Mouse (Mus musculus) spleen, embryonic (tissue): ENCODE measurements around the gene Rnf38.

Source experiments
- CTCF ChIA-PET: fragments of 350-600 bp; sonication (Branson Sonifier 250); formaldehyde crosslinking; loops from one replicate; lab custom pipeline; 2022; lab: Charles Lee

Rnf38 gene

DNA sequence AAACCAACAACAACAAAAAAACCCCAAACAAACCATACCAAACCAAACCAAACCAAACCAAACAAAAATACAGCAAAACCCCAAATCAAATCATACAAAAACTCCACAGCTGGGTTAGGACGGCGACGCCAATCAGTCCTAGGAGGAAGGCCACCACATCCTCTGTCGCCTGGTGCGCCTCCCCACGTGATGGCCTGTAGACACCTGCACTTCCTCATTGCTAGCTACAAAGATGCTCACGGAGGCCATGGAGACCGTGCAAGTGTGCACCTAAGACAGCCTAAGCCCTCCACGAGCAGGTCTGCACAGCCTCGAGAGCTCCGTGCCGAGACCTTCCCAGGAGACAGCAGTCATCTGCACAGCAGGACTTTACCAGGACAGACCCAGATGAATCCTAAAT is 106.8 kb downstream of the Rnf38 start:
- CTCF ChIA-PET = no interaction called here

DNA sequence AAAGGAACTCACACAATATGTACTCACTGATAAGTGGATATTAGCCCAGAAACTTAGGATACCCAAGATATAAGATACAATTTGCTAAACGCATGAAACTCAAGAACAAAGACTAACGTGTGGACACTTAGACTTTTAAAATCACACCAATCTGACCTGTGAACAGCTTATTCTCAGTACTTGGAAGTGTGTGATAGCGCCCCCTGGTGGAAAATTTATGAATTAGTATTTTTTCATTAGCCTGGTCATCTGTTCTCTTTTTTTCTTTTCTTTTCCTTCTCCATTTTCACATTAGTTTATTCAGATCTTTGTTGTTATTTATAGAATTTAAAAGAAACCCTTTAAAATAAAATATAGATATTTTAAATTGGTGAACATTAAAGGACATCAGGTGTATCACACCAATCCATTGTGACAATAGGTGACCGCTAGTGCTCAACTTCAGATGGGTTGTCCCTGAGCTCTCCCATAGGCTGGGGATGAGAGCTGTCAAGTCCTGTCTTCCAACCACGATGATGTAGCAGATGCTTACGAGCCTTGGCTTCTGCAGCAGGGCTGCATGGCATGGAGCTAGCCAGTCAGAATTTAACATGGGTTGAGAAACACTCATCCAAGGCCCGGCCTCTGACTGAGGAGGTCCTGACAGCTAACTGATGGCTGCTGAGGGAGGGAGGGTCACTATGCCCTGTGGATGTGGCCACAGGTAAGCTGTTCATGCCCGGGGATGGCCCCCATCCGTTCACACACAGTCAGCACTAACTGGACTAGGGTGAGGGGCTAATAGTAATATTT is 114.0 kb downstream of the Rnf38 start:
- CTCF ChIA-PET = interaction anchor here (0.7 to 2.0 kb wide), 3 partner anchors 13 to 54 kb away, joined by 4 to 9 read pairs (median 4); no protein-coding TSS in a partner anchor

DNA sequence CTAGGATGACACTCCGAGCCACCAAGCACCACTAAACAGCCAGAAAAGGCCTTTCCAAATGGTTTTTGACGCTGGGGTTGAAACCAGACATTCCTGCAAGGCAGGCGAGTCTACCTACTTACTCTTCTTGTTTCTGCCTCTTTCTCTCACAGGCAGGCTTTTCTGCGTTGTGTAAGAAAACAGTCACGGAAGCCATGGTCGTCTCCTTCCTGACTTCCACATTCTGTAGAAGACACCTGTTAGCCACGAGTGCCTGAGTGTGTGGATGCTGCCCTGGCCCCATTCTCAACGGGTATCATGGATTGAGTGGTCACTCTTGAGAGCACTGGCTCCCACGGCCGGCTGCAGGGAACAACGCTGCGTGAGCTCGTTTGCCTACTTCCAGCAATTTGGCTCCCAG is 118.5 kb downstream of the Rnf38 start:
- CTCF ChIA-PET = no interaction called here

DNA sequence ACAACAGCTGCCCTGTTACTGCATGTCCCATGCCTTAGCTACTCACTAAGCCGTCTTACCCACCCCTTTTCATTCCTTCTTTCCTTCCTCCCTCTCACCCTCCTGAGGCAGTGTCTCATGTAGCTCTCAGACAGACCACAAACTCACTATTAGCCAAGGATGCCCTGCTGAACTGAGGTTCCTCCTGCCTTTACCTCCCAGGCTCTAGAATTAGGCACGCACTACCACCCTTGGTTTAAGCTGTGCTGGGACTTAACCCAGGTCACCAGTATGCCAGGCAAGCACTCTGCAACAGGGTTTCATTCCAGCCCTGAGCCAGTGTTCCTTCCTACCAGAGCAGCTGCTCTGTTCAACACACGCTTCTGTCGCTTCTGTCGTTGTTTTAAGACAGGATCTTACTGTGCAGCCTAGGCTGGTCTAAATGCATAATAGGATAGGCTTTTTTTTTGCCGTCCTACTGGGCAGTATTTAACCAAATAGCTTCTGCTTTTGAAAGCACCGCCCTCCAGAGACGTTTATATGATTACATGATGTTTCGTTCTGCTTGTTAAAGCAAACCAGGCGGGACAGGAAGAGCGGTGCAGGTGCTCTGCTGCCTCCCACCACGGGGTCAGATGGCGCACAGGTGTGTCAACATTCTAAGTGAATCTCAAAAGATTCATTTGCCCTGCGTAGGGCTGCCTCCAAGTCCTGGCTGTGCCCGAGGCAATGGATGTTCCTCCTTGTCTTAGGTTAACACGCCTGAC is 120.0 kb downstream of the Rnf38 start:
- CTCF ChIA-PET = interaction anchor here (0.6 kb wide), 1 partner anchor 11 kb away, joined by 7 read pairs; no protein-coding TSS in a partner anchor

DNA sequence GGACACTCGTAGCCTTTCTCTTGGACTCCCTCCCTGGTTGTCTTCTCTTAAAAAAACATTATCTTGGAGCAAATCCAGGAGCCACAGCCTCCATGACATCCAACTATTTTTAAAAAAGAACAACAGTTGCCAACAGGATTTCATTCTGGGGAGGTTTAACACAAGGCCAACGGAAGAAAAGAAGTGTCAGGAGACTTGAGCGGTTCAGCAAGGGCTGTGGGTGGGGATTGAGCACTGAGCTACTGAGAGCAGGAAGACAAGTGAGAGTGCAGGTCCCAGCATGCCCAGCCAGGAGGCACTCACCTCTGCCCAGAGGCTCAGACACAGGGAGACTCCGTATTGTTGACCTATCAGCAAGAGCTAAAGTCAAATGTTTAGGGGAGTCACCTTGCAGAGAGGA is 120.8 kb downstream of the Rnf38 start:
- CTCF ChIA-PET = no interaction called here

DNA sequence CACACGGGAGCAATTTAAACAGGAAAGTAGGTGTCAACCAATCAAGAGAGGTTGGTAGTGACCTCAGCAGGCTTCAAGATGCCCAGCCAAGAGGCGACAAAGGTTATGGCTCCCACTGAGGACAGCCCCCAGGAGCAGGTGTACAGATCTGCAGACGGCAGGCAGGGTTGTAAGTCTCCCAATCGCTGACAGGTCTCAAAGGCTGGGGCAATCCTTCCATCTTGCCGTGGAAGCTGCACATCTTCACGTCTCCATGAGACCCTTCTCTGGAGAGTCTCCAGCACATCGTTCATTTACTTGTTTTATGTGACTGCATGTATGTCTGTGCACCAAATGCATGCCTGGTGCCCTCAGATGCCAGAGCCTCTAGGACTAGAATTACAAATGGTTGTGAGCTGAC is 122.8 kb downstream of the Rnf38 start:
- CTCF ChIA-PET = no interaction called here

DNA sequence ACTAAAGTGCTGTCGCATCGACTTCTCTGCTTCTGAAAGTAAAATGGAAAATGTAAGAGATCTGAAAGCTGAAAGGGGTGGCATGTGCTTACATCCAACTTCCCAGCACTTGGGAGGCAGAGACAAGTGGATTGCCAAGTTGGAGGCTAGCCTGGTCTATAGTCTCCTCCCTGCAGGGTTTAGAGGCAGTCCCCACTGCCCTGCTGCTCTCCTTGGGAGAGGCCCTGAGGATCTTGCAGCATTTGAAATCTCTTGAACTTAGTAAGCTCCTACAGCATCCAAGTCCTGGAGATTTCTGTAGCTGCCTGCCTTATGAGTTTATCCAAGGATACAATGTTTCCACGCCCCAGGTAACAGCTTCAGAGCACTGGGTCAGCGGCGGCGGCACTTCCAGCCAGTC is 125.3 kb downstream of the Rnf38 start:
- CTCF ChIA-PET = interaction anchor here (0.6 kb wide), 1 partner anchor 82 kb away, joined by 3 read pairs; no protein-coding TSS in a partner anchor

DNA sequence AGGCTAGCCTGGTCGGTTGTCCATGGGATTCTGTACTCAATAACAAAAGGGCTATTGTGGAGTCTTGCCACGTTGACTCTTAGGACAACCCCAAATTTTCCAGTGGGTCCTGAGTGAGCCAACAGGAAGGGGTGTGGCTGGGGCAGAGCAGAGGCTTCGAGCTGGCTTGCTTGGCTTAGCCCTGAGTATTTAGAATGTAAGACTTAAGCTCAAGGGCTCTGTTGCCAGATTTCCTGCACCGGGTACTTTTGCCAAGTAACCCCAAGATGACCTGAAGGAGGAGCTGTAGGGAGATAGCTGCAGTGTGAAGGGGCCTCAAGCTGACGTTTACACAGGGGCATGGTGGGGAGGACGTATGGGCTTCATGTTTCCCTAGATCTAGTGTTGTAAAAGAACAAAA is 126.2 kb downstream of the Rnf38 start:
- CTCF ChIA-PET = interaction anchor here (0.8 to 1.5 kb wide), 3 partner anchors 10 to 41 kb away, joined by 3 to 4 read pairs (median 3); no protein-coding TSS in a partner anchor

DNA sequence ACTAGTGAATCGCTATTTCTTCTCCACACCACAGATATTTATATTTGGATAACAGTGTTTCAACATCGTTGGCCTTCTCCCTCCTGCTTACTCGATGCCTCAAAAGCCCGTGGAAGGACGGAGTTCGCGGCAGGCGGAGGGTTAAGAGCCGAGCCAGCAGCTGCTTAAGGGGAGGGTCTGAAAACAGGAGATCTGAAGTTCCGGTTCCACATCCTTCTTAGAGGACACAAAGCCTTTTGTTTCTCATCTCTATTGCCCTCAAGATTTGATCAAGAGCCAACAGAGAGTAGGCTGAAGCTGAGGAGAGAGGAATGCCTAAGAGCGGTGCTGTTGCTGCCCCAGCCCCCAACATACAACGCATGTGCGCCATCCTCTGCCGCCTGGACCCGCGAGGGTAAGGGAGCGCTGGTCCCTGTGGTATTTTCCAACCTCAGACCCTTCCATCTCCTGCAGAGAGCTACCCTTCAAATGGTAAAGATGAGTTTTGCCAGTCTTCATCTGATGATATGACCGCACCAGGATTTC is 127.2 kb downstream of the Rnf38 start:
- CTCF ChIA-PET = interaction anchor here (0.8 to 1.5 kb wide), 3 partner anchors 9 to 40 kb away, joined by 3 to 4 read pairs (median 3); no protein-coding TSS in a partner anchor

DNA sequence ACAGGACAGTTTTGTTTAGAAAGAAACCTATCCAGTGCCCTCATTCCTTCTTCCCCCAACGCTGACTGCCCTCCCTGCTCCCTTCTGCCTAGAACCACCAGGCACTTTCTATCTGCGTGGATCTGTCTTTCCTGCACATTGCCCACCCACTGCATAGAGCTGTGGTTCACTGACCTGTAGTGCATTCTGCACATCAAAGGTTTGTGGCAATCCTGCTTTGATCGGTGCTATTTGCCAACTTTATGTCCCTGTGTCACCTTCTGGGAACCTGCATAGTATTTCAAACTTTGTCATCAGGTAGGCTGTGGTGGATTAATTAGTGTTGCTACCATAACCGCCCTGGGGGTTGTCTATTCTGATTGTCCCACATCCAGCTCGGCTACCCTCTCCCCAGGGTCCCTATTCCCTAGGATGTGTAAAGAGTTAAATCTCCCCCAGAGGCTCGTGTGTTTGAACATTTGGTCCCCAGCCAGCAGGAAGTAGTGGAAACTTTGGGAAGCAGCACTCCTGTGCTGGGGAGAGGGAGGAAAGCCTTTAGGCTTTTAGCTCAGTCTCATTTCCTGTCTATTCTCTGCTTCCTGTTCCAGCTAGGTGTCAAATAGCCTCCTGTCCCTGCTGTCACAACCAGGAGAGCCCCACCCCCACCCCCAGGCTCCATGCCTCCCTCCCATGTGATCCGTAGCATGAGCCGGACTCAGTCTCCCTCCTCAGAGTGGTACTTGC is 129.2 kb downstream of the Rnf38 start:
- CTCF ChIA-PET = interaction anchor here (0.5 kb wide), 1 partner anchor 20 kb away, joined by 9 read pairs; no protein-coding TSS in a partner anchor

DNA sequence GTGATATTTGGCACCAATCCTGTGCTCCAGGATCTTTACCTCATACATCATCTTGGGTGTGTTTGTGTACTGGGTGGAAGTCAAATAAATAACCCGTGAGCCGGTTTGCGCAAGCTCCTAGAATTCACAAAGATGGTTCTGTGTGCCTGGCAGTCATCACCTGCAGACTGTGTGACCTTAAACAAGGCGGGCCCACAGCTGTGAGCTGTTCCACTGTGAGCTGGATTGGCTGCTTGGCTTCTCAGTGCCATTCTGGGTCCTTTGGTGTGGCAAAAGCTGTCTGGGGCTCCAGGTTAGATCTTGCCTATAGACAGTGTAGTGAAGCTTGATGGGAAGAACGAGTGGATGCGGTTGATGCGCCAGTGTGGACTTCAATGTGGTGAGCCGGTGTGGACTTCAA is 130.0 kb downstream of the Rnf38 start:
- CTCF ChIA-PET = no interaction called here

DNA sequence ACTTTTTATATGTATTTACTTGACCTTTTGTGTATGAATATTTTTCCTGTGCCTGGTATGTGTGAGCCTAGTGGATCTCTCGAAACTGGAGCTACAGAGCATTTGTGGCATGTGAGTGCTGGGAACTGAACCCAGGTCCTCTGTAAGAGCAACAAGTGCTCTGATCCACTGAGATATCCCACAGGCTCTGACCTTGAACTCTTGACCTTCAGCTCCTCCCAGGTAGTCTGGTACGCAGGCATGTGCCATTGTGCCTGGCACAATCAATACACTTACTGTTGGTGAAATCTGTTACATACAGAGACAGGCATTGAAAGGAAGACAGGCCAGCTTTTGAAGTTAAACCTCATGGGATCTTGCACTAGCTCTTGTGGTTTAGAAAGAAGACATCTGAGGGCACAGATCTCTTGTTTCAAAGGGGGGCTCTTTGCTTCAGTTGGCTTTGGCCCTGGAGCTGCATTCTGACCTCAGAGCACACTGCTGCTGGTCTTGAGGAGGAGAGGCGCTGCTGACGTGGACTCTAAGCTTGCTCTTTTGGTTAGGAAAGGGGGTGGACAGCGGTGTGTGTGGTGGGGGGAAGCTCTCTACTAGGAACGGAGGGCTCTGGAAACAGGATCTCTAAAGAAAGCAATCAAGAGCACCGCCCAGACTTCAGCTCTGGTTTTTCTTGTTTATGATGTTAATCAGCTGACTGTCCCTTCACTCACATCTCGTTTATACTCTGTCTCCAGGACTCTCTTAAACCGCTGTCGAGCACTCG is 135.8 kb downstream of the Rnf38 start:
- CTCF ChIA-PET = interaction anchor here (0.9 kb wide), 1 partner anchor 9 kb away, joined by 3 read pairs; no protein-coding TSS in a partner anchor

DNA sequence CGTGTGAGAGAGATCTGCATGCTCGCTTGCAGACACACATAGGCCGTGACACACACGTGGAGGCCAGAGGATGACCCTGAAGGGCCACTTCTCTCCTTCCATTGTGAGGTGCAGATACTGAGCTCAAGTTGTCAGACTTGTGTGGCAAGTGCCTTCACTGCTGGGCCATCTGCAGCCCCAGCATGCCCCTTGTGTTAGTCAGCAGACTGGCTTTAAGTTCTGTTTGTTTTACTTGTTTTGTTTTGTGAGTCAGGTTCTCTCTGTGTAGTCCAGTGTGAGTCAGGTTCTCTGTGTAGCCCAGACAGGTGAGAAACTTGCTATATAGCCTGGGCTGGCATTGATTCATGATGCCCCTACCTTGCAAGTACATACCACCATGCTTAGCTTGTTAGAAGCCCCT is 139.1 kb downstream of the Rnf38 start:
- CTCF ChIA-PET = no interaction called here

DNA sequence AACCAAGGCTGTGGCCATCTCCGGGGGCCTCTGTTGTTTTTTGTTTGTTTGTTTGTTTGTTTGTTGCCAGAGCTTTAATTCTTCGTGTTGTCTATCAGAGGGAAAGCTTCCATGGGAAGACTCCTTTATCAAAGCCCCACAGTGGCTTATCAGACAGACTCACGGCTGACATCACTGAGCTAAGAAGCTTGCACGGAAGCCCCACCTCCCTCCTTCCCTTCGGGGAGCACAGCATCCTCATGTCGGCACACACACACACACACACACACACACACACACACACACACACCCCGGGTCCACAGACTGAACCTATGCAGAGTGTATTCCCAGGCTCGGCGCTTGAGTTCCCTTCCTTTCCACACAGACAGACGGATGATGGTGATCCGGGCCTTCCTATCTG is 141.2 kb downstream of the Rnf38 start:
- CTCF ChIA-PET = no interaction called here

DNA sequence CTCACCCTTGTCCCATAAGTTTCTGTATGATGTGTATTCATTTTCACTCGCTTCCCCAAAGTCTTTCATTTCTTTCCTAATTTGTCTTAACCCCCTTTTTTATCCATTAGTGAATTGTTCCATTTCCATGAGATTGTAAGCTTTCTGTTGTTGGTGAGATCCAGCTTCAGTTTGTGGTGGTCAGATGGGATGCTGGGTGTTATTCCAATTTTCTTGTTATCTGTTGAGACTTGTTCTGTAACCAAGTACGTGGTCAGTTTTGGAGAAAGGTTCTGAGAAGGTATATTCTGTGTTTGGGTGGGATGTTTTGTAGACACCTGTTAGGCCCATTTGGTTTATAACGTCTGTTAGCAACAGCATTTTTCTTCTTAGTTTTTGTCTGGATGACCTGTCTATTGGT is 148.0 kb downstream of the Rnf38 start:
- CTCF ChIA-PET = no interaction called here

DNA sequence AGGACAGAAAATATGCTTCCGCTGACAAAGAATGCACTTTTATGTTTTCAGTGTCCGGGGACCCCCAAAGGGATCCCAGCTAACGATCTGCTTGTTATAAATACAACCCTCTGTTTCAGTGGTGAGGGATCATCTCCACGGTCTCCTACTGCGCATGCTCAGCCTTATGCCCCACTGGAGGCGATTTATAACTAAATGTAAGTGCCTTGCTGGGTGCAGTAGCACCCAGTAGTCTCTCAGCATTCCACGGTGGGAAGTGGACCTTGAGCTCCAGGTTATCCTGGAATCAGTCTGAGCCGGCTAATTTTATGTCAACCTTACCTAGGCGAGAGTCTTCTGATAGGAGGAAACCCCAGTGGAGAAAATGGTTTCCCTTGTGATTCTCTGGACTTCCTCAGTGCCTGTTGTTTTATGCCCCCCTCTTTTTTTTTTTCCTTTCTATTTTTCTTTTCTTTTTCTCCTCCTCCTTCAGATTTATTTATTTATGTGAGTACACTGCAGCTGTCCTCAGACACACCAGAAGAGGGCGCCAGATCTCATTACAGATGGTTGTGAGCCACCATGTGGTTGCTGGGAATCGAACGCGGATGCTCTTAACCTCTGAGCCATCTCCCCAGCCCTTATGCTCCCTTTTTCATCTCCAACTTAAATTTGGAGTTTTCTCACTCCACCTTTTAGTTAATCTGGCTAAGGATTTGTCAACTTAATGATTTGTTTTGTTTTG is 148.8 kb downstream of the Rnf38 start:
- CTCF ChIA-PET = no interaction called here

DNA sequence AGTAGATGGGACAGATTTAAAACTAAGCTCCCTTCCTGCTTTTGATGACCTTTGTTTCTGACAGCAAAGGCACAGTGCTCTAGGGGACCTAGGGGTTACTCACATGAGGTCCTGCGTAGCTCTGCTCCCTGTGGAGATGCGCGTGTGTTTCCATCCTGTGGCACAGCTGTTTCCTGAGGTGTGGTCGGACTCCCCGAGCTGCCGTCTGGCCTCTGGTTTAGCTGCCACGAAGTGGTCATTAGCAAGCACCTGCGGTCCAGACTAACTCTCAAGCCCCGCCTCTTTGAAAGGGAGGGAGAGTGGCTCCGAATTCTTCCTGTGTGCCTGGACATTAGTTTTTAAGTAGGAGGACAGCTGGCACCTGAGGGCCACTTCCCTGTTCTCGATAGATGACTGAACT is 149.6 kb downstream of the Rnf38 start, which contains the start of gene Gne:
TSS of gene Gne (minus strand) at position 233 of the 400 bp plus-strand sequence.
- CTCF ChIA-PET = interaction anchor here (0.6 kb wide), 1 partner anchor 18 kb away, joined by 3 read pairs; no protein-coding TSS in a partner anchor

DNA sequence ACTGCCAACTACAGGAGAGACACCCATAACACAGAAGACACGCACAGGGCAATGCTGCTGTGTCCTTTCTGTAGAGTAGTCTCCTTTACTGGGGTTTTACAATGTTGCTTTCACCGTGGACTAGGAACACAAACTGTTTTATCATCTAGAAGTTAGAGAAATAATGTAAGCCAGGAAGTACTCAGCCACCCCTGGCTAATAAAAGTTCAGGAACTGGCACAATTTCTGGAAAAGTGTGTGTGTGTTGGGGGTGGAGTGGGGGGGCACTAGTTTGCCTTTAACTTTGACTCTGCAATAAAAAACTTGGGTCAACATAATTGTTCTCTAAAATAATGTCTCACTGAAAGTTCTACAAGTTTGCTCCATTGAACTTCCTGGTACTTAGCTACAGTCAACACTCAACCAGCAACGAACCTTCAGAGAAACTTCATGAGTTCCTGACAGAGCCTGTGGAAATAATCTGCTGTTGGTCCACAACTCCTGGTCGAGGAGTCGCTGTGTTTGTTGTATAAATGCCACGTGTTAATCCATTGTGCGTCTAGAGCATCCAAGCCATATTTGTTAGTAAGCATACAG is 155.1 kb downstream of the Rnf38 start:
- CTCF ChIA-PET = no interaction called here
